Mouse (Mus musculus) liver, adult 2 months (tissue): Measurements from ENCODE around the gene Phlda2.

Experiments used
- CTCF ChIP-seq: fragments of 200-500 bp; IDR thresholded peaks from 2 replicates; pipeline ENCODE4 v1.5.1; 2011; ENCODE audit warnings: low read depth, low read length, control low read depth
- POLR2A ChIP-seq: fragments of 200-500 bp; IDR thresholded peaks from 2 replicates; pipeline ENCODE4 v1.6.1; 2011; ENCODE audit warnings: low read length, control low read depth; ENCODE audit not compliant: insufficient read depth; ENCODE audit errors: extremely low read depth

GRCm38 (mm10) chr7:143505823-143506222 lies 2.9 kb upstream of the Phlda2 start:
- peak; percentile 89 for TF ChIP-seq CTCF
- TF ChIP-seq POLR2A = no peak
